Mouse (Mus musculus) heart, embryonic 14.5 days (tissue): ENCODE data around the gene Usp53. TPM values are rescaled to one million over a fixed set of nuclear protein-coding genes. Genes with fewer than 3 reads are reported as not detected.

ENCODE experiments used
- ATAC-seq: fragments of 200-750 bp; cut with Nextera tagmentation; 2 replicates; pipeline ENCODE4 v1.8.0; 2017; ENCODE audit warnings: low read depth, moderate TSS enrichment; ENCODE audit not compliant: insufficient number of reproducible peaks, insufficient read depth, low FRiP score
- H3K27ac ChIP-seq, 2 experiments: fragments of 200-500 bp in 1 of 2; fragments of 300-500 bp in 1 of 2; sonication (generic) in 1 of 2; replicated peaks in 1 of 2; 2 replicates each; pipeline ENCODE4 v1.5.1; 2012 to 2014; ENCODE audit warnings: low read depth in 2 of 2, low read length in 2 of 2, control low read depth in 1 of 2, mild to moderate bottlenecking in 1 of 2, mixed read lengths in 1 of 2; ENCODE audit not compliant: control insufficient read depth in 1 of 2, insufficient read depth in 1 of 2
- H3K27me3 ChIP-seq: fragments of 300-500 bp; sonication (generic); 2 replicates; pipeline ENCODE4 v1.6.1; 2014; ENCODE audit warnings: mild to moderate bottlenecking, low read length, control low read depth; ENCODE audit not compliant: control insufficient read depth, insufficient read depth
- H3K36me3 ChIP-seq: fragments of 300-500 bp; sonication (generic); 2 replicates; pipeline ENCODE4 v1.6.1; 2014; ENCODE audit warnings: mild to moderate bottlenecking, control low read depth, low read length, mixed read lengths; ENCODE audit not compliant: control insufficient read depth, insufficient read depth
- H3K4me1 ChIP-seq, 2 experiments: fragments of 200-500 bp in 1 of 2; fragments of 300-500 bp in 1 of 2; sonication (generic) in 1 of 2; 2 replicates each; pipeline ENCODE4 v1.6.1; 2012 to 2014; ENCODE audit warnings: low read length in 2 of 2, control low read depth in 1 of 2, mixed read lengths in 1 of 2; ENCODE audit not compliant: control insufficient read depth in 2 of 2, insufficient read depth in 2 of 2
- H3K4me2 ChIP-seq: fragments of 300-500 bp; sonication (generic); 2 replicates; pipeline ENCODE4 v1.6.1; 2014; ENCODE audit warnings: mild to moderate bottlenecking, low read length
- H3K4me3 ChIP-seq, 2 experiments: fragments of 200-500 bp in 1 of 2; fragments of 300-500 bp in 1 of 2; sonication (generic) in 1 of 2; 2 replicates each; pipeline ENCODE4 v1.5.1; 2012 to 2014; ENCODE audit warnings: low read length in 2 of 2, mild to moderate bottlenecking in 2 of 2, control low read depth in 1 of 2, low read depth in 1 of 2, moderate library complexity in 1 of 2; ENCODE audit not compliant: control insufficient read depth in 1 of 2, insufficient read depth in 1 of 2
- H3K9ac ChIP-seq: fragments of 300-500 bp; sonication (generic); 2 replicates; pipeline ENCODE4 v1.6.1; 2014; ENCODE audit warnings: mild to moderate bottlenecking, low read length
- H3K9me3 ChIP-seq: fragments of 300-500 bp; sonication (generic); 2 replicates; pipeline ENCODE4 v1.6.1; 2016; ENCODE audit warnings: low read length, control low read depth; ENCODE audit not compliant: control insufficient read depth
- WGBS: fragments of 180-500 bp; shearing (Covaris S2); extraction: QIAGEN DNeasy Blood & Tissue Kit; methylation state at CpG from one replicate; pipeline ENCODE4 v1.1.7; 2014; 5-methylcytosine and 5-hydroxymethylcytosine counted together
- polyA plus RNA-seq: library from polyadenylated mRNA; unstranded; fragments of >200 nt; fragmentation: Nextera tagmentation; extraction: Ambion mirVana; gene quantifications from 2 replicates; pipeline ENCODE4 v1.2.1, GENCODE M21; 2014

Gene Usp53
- polyA plus RNA-seq, 1 experiment from 2014 or later = 9.7 TPM

GRCm38 (mm10) chr3:122923147-122923546 is 61.2 kb downstream of the Usp53 start:
- Histone ChIP-seq H3K27ac (peak overlapping the region in 1 of 2 experiments; percentile 82; a peak in 1 of 4 replicates), H3K9me3 (no peaks in the 10 kb centered on the region), H3K27me3 (no peaks in the 10 kb centered on the region), H3K4me3 (peak overlapping the region in 1 of 2 experiments; percentile 72; a peak in 1 of 4 replicates), H3K4me1 (peaks cover 0 to 7% of the 10 kb centered on the region in 2 experiments; a peak in 3 of 4 replicates), H3K9ac (peak overlapping the region; percentile 83; the same call in 1 of the 2 replicates), H3K4me2 (peak overlapping the region; percentile 87), H3K36me3 (peaks cover 10% of the 10 kb centered on the region; the same call in 1 of the 2 replicates)
- 38% methylated on average over 7 of the region's 7 CpGs for WGBS
- ATAC-seq = no peak

GRCm38 (mm10) chr3:122921676-122922527 is 62.4 kb downstream of the Usp53 start:
- 83% methylated on average over 8 of the region's 8 CpGs for WGBS
- Histone ChIP-seq H3K9me3 (no peaks in the 10 kb centered on the region), H3K9ac (no peak overlapping the region)

DNA sequence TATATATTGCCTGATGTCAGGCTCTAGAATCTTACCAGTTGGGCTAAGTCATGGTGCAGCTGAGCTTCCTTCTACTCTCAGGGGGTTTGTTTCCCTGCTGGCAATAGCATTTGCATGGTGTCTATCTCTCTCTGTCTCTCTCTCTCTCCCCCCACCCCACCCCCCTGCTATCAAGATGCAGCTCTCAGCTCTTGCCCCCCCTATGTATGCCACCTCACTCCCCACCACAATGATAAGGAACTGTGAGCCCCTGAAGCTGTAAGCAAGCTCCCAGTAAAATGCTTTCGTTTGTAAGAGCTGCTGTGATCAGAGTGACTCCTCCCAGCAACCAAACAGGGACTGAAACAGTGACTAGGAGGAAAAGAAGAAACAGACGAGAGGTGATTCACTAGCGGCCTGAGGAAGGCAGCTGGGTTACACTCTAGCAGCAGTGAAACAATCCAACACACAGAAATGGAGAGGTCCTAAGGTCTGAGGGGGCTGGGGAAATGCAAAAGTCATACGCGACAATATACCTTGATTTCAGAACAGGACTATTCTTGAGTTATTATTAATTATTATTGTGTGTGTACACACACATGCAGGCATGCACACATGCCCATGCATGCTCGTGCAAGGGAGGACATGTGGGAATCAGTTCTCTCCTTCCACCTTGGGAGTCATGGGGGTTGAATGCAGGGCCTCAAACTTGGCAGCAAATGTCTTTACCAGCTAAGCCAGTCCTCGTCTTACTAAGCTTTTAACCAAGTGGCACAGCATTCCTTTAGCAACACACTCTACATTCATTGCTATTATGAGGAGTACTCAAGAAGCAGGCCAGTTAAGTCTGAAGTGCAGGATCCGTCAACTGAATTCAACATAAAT is 63.5 kb downstream of the Usp53 start:
- H3K4me2 ChIP-seq = no peak overlapping the region
- no peak overlapping the region for H3K9ac ChIP-seq
- no peak for ATAC-seq
- H3K27ac ChIP-seq = no peak overlapping the region
- 49% methylated on average over 8 of the region's 8 CpGs for WGBS
- H3K4me3 ChIP-seq = no peak overlapping the region
- no peaks in the 10 kb centered on the region for H3K9me3 ChIP-seq
- H3K36me3 ChIP-seq = no peaks in the 10 kb centered on the region
- no peaks in the 10 kb centered on the region for H3K27me3 ChIP-seq
- H3K4me1 ChIP-seq = peaks cover 0 to 7% of the 10 kb centered on the region in 2 experiments; a peak in 3 of 4 replicates

More at GRCm38 (mm10) chr3:122921676-122922527, 62.4 kb downstream of the Usp53 start:
- Histone ChIP-seq H3K27me3 (no peaks in the 10 kb centered on the region), H3K36me3 (peaks cover 3% of the 10 kb centered on the region; the same call in 1 of the 2 replicates), H3K27ac (no peak overlapping the region), H3K4me2 (no peak overlapping the region), H3K4me1 (peaks cover 0 to 7% of the 10 kb centered on the region in 2 experiments; a peak in 3 of 4 replicates), H3K4me3 (no peak overlapping the region)
- ATAC-seq = no peak

GRCm38 (mm10) chr3:122919260-122919659 is 65.0 kb downstream of the Usp53 start, which contains the start of gene Gm10959:
Gene Gm10959, minus strand, starts transcription at chr3:122919360.
- no peak within 1 kb of the TSS for H3K4me2 ChIP-seq
- WGBS = 84% methylated on average over 8 of the region's 8 CpGs
- H3K9ac ChIP-seq = no peak within 1 kb of the TSS
- H3K27ac ChIP-seq = no peak within 1 kb of the TSS
- H3K36me3 ChIP-seq = no peaks in the 10 kb centered on the region
- ATAC-seq = no peak
- H3K9me3 ChIP-seq = no peaks in the 10 kb centered on the region
- no peaks in the 10 kb centered on the region for H3K27me3 ChIP-seq
- H3K4me3 ChIP-seq = no peak within 1 kb of the TSS
- peaks cover 0 to 7% of the 10 kb centered on the region in 2 experiments; a peak in 3 of 4 replicates for H3K4me1 ChIP-seq

DNA sequence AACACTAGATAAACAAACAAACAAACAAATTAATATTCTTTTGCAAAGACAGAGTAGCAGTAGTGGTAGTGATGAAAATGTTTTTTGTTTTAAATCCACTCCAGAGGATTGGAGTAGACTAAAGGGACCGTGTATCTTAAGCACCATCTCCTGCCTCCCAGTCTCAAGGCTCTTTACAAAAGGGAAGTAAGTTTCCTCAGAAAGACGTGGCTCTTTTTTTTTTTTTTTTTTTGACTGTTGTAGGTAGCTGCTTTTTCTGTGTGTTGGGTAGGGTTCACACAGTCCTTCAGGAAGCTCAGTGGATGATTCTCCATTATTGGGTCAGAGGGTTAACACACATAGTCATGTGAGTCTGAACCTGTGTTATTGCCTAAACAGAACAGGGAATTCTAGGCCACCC is 65.6 kb downstream of the Usp53 start:
- H3K9me3 ChIP-seq = no peaks in the 10 kb centered on the region
- H3K4me1 ChIP-seq = peaks cover 0 to 7% of the 10 kb centered on the region in 2 experiments; a peak in 3 of 4 replicates
- ATAC-seq = no peak
- no peak overlapping the region for H3K4me3 ChIP-seq
- H3K27ac ChIP-seq = no peak overlapping the region
- H3K27me3 ChIP-seq = no peaks in the 10 kb centered on the region
- H3K36me3 ChIP-seq = no peaks in the 10 kb centered on the region
- H3K9ac ChIP-seq = no peak overlapping the region
- no peak overlapping the region for H3K4me2 ChIP-seq
- WGBS = 73% methylated on average over 2 of the region's 2 CpGs

DNA sequence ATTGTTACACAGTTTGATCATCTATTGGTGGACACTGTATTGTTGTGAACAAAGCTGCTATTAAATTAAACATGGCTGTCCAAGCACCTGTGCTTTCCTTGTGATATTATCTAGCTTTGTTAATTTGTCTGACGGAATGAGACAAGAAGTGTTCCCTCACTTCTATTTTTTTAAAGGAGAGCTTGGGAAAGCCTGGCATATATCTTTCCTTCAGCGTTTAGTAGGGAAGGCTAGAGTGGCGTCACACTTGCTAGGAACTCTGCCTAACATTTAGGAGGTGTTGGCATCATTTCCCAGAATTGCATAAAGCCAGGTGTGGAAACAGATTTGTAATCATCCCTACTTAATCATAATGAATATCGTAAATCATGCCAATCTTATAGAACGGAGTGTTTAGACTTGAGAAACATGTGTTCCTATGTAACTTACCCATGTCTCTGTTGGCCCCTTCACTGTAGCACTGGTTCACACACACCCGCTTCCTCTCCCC is 68.1 kb downstream of the Usp53 start:
- Histone ChIP-seq H3K9ac (no peak overlapping the region), H3K4me3 (no peak overlapping the region), H3K27ac (no peak overlapping the region), H3K4me1 (0 out of 4 replicates have a peak, but pooled peaks cover 0 to 2% of the 10 kb centered on the region in 2 experiments), H3K4me2 (no peak overlapping the region), H3K9me3 (no peaks in the 10 kb centered on the region), H3K36me3 (no peaks in the 10 kb centered on the region), H3K27me3 (no peaks in the 10 kb centered on the region)
- WGBS = 69% methylated on average over 6 of the region's 6 CpGs
- ATAC-seq = no peak

DNA sequence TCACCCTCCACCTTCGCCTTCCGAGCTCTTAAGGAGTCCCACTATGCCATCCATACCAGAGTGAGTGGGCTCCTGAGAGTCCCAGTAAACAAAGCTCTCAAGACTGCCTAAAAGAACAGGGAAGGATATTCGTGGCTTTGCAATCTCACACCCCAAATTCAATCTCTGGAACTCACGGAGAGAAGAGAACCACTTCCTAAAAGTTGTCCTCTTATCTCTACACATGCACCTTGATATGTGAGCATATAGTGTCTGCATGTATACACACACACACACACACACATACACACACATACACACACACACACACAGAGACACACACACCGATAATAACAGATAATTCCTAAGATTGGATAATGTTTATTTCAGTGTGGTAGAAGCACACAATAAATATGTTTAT is 68.8 kb downstream of the Usp53 start:
- WGBS = 75% methylated on average over 5 of the region's 5 CpGs
- Histone ChIP-seq H3K27me3 (no peaks in the 10 kb centered on the region), H3K4me2 (no peak overlapping the region), H3K9me3 (no peaks in the 10 kb centered on the region), H3K4me3 (no peak overlapping the region), H3K9ac (no peak overlapping the region), H3K36me3 (no peaks in the 10 kb centered on the region), H3K27ac (no peak overlapping the region), H3K4me1 (no peaks in the 10 kb centered on the region)
- ATAC-seq = no peak
